Comparison of ENCODE assay signal across 10 mouse cellular contexts in the genomic region with DNA sequence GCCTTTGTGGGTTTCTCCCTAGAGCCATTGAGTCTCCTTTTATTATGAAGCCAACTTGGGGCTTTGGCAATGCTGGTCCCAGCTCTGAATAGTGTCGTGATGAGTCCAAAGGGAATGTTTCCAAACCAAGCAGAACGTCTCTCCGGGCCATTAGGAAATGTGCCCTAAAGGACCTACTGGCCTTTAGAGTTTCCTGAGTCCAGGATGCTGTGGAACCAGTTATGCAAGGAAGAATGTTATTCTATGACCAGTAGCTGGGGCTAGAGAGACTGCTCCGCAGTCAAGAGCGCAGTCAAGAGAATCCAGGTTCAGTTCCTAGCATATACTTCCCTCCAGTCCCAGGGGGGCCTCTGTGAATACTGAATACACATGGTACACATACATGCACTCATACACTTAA. TPM values are rescaled to one million over a fixed set of nuclear protein-coding genes. Genes with fewer than 3 reads are reported as not detected.
DNase-seq lines count a peak whose midpoint lies in the region; ATAC-seq and TF ChIP-seq lines count a peak whose summit lies in the region.
"Had no signal": no experiment of that assay in that cellular context is flagged by ENCODE, and none has a peak within 500 bp of the region (broad histone marks: within the 10 kb centered on the region; RNA-seq: fewer than 3 reads in every experiment).

No protein-coding gene starts in this region.

- intact Hi-C loops in heart, postnatal 14 days (cut with DNase I): no loop called here

- DNase-seq in frontal cortex, postnatal 10 days (ENCODE audit: low spot score in 2 of 2): no peak
- peak; percentile 6 for DNase-seq in midbrain, embryonic 11.5 days (ENCODE audit: low spot score, missing footprints)
- peak; percentile 37 to 74 for DNase-seq in kidney, postnatal 36 days
- DNase-seq in stomach, postnatal 0 days (ENCODE audit: low spot score): peak; percentile 32
- DNase-seq in heart, postnatal 14 days: no peak
- no peak for DNase-seq in right cerebral cortex, postnatal 4 days
- DNase-seq: adrenal gland, postnatal 36 days had no signal

- no peak overlapping the region for H3K4me2 ChIP-seq in midbrain, embryonic 11.5 days
- H3K4me2 ChIP-seq in midbrain, embryonic 15.5 days: no peak overlapping the region
- no peak overlapping the region for H3K4me2 ChIP-seq in stomach, postnatal 0 days (replicated peaks; ENCODE audit: low read depth)
- H3K4me2 ChIP-seq: midbrain, embryonic 12.5 days had no signal

- H3K9ac ChIP-seq in midbrain, embryonic 11.5 days (ENCODE audit: low read length): no peak overlapping the region
- H3K9ac ChIP-seq in midbrain, embryonic 15.5 days: no peak overlapping the region
- no peak overlapping the region for H3K9ac ChIP-seq in stomach, postnatal 0 days (ENCODE audit: low read length)
- H3K9ac ChIP-seq: midbrain, embryonic 12.5 days had no signal

- H3K27ac ChIP-seq in midbrain, embryonic 11.5 days (ENCODE audit: low read depth, low read length): no peak overlapping the region
- no peak overlapping the region for H3K27ac ChIP-seq in midbrain, embryonic 15.5 days
- H3K27ac ChIP-seq in stomach, postnatal 0 days (replicated peaks): no peak overlapping the region
- H3K27ac ChIP-seq: midbrain, embryonic 12.5 days had no signal

- H3K4me3 ChIP-seq in midbrain, embryonic 11.5 days (ENCODE audit: low read depth, low read length): no peak overlapping the region
- no peak overlapping the region for H3K4me3 ChIP-seq in midbrain, embryonic 15.5 days
- no peak overlapping the region for H3K4me3 ChIP-seq in stomach, postnatal 0 days (ENCODE audit: low read depth, low read length)
- H3K4me3 ChIP-seq: midbrain, embryonic 12.5 days had no signal

- peak; percentile 39; the same call in 1 of the 2 replicates for ATAC-seq in frontal cortex, adult (ENCODE audit: low TSS enrichment)
- no peak for ATAC-seq in midbrain, embryonic 11.5 days (ENCODE audit: low FRiP score)
- ATAC-seq in midbrain, embryonic 15.5 days (replicated peaks): no peak
- peak; percentile 41; the same call in 1 of the 2 replicates for ATAC-seq in stomach, postnatal 0 days (ENCODE audit: low FRiP score, low TSS enrichment)

- H3K27me3 ChIP-seq in midbrain, embryonic 11.5 days (ENCODE audit: control insufficient read depth, insufficient read depth, low read length): no peaks in the 10 kb centered on the region
- no peaks in the 10 kb centered on the region for H3K27me3 ChIP-seq in midbrain, embryonic 15.5 days (replicated peaks)
- no peaks in the 10 kb centered on the region for H3K27me3 ChIP-seq in stomach, postnatal 0 days (ENCODE audit: control insufficient read depth, insufficient read depth, low read length)
- H3K27me3 ChIP-seq: midbrain, embryonic 12.5 days had no signal

- 82% methylated on average over 5 of the region's 5 CpGs for WGBS in midbrain, embryonic 11.5 days
- 81% methylated on average over 5 of the region's 5 CpGs for WGBS in midbrain, embryonic 15.5 days
- WGBS in stomach, postnatal 0 days: 51% methylated on average over 5 of the region's 5 CpGs

- no peaks in the 10 kb centered on the region for H3K36me3 ChIP-seq in midbrain, embryonic 11.5 days (ENCODE audit: control insufficient read depth, insufficient read depth, low read length)
- no peaks in the 10 kb centered on the region for H3K36me3 ChIP-seq in midbrain, embryonic 15.5 days (replicated peaks)
- H3K36me3 ChIP-seq in stomach, postnatal 0 days (ENCODE audit: control insufficient read depth, insufficient read depth, low read length): no peaks in the 10 kb centered on the region
- H3K36me3 ChIP-seq: midbrain, embryonic 12.5 days had no signal

- H3K4me1 ChIP-seq in midbrain, embryonic 11.5 days (ENCODE audit: control insufficient read depth, insufficient read depth, low read length): peaks cover 4% of the 10 kb centered on the region; the same call in 1 of the 2 replicates
- H3K4me1 ChIP-seq in midbrain, embryonic 15.5 days: peaks cover 4% of the 10 kb centered on the region; the same call in 1 of the 2 replicates
- H3K4me1 ChIP-seq in stomach, postnatal 0 days (replicated peaks; ENCODE audit: control insufficient read depth, insufficient read depth): peaks cover 2% of the 10 kb centered on the region; the same call in 1 of the 2 replicates

- peak; percentile 65 for TF ChIP-seq CTCF in stomach, postnatal 0 days (IDR thresholded peaks at IDR 0.05; ENCODE audit: low read depth)

- TF ChIP-seq EP300 in stomach, postnatal 0 days (optimal IDR thresholded peaks at IDR 0.05): no peak

- H3K9me3 ChIP-seq in midbrain, embryonic 11.5 days (ENCODE audit: control insufficient read depth, low read length): no peaks in the 10 kb centered on the region
- H3K9me3 ChIP-seq in midbrain, embryonic 15.5 days: no peaks in the 10 kb centered on the region
- H3K9me3 ChIP-seq in stomach, postnatal 0 days (ENCODE audit: control insufficient read depth, low read length): no peaks in the 10 kb centered on the region
- H3K9me3 ChIP-seq: midbrain, embryonic 12.5 days had no signal

RNA-seq across cellular contexts. Expression of a gene that starts 23.9 kb away (rescaled TPM):
- polyA plus RNA-seq in midbrain, embryonic 11.5 days (2014; fragmentation: Nextera tagmentation; extraction: Ambion mirVana): 5.9 and 6.0 TPM in 2 replicates
- 4.2 and 4.4 TPM in 2 replicates for polyA plus RNA-seq in midbrain, embryonic 15.5 days (2015; fragmentation: Nextera tagmentation; extraction: Ambion mirVana)
- polyA plus RNA-seq in stomach, postnatal 0 days (2015; fragmentation: Nextera tagmentation; extraction: Ambion mirVana): 19.2 and 20.0 TPM in 2 replicates
- 100 to 1,000 TPM; 120 to 125 TPM for total RNA-seq in heart, postnatal 14 days (2021)

Comparison
In these comparisons a context has a peak if more than half of its experiments do, and no peak if none do; other contexts are left out.
1. ATAC-seq: peak in frontal cortex, adult (single experiment) and stomach, postnatal 0 days (single experiment); none in midbrain, embryonic 11.5 days (single experiment) and midbrain, embryonic 15.5 days (single experiment).
2. DNase-seq: peak in midbrain, embryonic 11.5 days (single experiment), kidney, postnatal 36 days (2 of 2) and stomach, postnatal 0 days (single experiment); none in frontal cortex, postnatal 10 days (0 of 2), heart, postnatal 14 days (0 of 2) and right cerebral cortex, postnatal 4 days (single experiment).